Mouse (Mus musculus) hindbrain, postnatal 0 days (tissue): Measurements from ENCODE around the gene Gna11. TPM values are rescaled to one million over a fixed set of nuclear protein-coding genes. Genes with fewer than 3 reads are reported as not detected.

Experiments
- ATAC-seq: fragments of 200-750 bp; cut with Nextera tagmentation; 2 replicates; pipeline ENCODE4 v1.8.0; 2017; ENCODE audit warnings: mild to moderate bottlenecking, moderate TSS enrichment, moderate library complexity
- DNase-seq: peaks from one replicate; pipeline ENCODE4 v3.0.0-alpha.2; 2015; ENCODE audit warnings: low spot score
- H3K27ac ChIP-seq: fragments of 300-500 bp; sonication (generic); 2 replicates; pipeline ENCODE4 v1.5.1; 2014; ENCODE audit warnings: mild to moderate bottlenecking
- H3K27me3 ChIP-seq: fragments of 300-500 bp; sonication (generic); 2 replicates; pipeline ENCODE4 v1.6.1; 2014; ENCODE audit warnings: low read length, mixed read lengths; ENCODE audit not compliant: insufficient read depth
- H3K36me3 ChIP-seq: fragments of 300-500 bp; sonication (generic); 2 replicates; pipeline ENCODE4 v1.6.1; 2014; ENCODE audit warnings: low read length, mixed read lengths; ENCODE audit not compliant: insufficient read depth
- H3K4me1 ChIP-seq: fragments of 300-500 bp; sonication (generic); 2 replicates; pipeline ENCODE4 v1.6.1; 2014; ENCODE audit warnings: antibody characterized with exemption, low read length, mixed read lengths; ENCODE audit not compliant: insufficient read depth
- H3K4me2 ChIP-seq: fragments of 300-500 bp; sonication (generic); 2 replicates; pipeline ENCODE4 v1.6.1; 2014; ENCODE audit warnings: low read depth, mild to moderate bottlenecking, low read length, moderate library complexity, mixed read lengths
- H3K4me3 ChIP-seq: fragments of 300-500 bp; sonication (generic); 2 replicates; pipeline ENCODE4 v1.5.1; 2014; ENCODE audit warnings: low read length
- H3K9ac ChIP-seq: fragments of 300-500 bp; sonication (generic); replicated peaks from 2 replicates; pipeline ENCODE4 v1.6.1; 2014; ENCODE audit warnings: mild to moderate bottlenecking, low read length, moderate library complexity, mixed read lengths
- H3K9me3 ChIP-seq: fragments of 300-500 bp; sonication (generic); 2 replicates; pipeline ENCODE4 v1.6.1; 2016; ENCODE audit warnings: low read length, mixed read lengths
- CTCF ChIP-seq: IDR thresholded peaks from 2 replicates; pipeline ENCODE4 v1.5.1; 2016; ENCODE audit warnings: antibody characterized with exemption, control low read depth, low read depth
- WGBS: fragments of 180-500 bp; shearing (Covaris S2); extraction: QIAGEN DNeasy Blood & Tissue Kit; methylation state at CpG from one replicate; pipeline ENCODE4 v1.1.7; 2014; 5-methylcytosine and 5-hydroxymethylcytosine counted together
- polyA plus RNA-seq: library from polyadenylated mRNA; unstranded; fragments of >200 nt; fragmentation: Nextera tagmentation; extraction: Ambion mirVana; gene quantifications from 2 replicates; pipeline ENCODE4 v1.2.1, GENCODE M21; 2015
- total RNA-seq: library from RNA; depleted of rRNA; stranded (reverse); fragments of >200 nt; gene quantifications from 2 replicates; pipeline ENCODE4 v1.2.3, GENCODE M21; 2014

Gna11 gene
- total and polyA plus RNA-seq, 2 experiments from 2014 or later, result 105 to 139 TPM

GRCm38 (mm10) chr10:81537429-81537828, 7.6 kb downstream of the Gna11 start:
- Histone ChIP-seq H3K4me3 (no peak overlapping the region), H3K27me3 (no peaks in the 10 kb centered on the region), H3K9me3 (no peaks in the 10 kb centered on the region), H3K27ac (no peak overlapping the region), H3K36me3 (no peaks in the 10 kb centered on the region), H3K4me1 (no peaks in the 10 kb centered on the region), H3K9ac (no peak overlapping the region), H3K4me2 (no peak overlapping the region)
- DNase-seq, result no peak
- TF ChIP-seq CTCF, result no peak
- ATAC-seq, result no peak
- WGBS, result 95% methylated on average over 2 of the region's 2 CpGs

GRCm38 (mm10) chr10:81536734-81537133, 8.3 kb downstream of the Gna11 start:
- DNase-seq, result no peak
- no peaks in the 10 kb centered on the region for H3K36me3 ChIP-seq
- H3K27me3 ChIP-seq, result no peaks in the 10 kb centered on the region
- no peaks in the 10 kb centered on the region for H3K9me3 ChIP-seq
- no peak for ATAC-seq
- no peak overlapping the region for H3K4me3 ChIP-seq
- 80% methylated on average over 6 of the region's 6 CpGs for WGBS
- H3K9ac ChIP-seq, result no peak overlapping the region
- H3K4me1 ChIP-seq, result no peaks in the 10 kb centered on the region
- TF ChIP-seq CTCF, result peak; percentile 62
- H3K4me2 ChIP-seq, result no peak overlapping the region
- no peak overlapping the region for H3K27ac ChIP-seq

- no peaks in the 10 kb centered on the region for H3K9me3 ChIP-seq
- no peaks in the 10 kb centered on the region for H3K4me1 ChIP-seq
- no peak overlapping the region for H3K4me3 ChIP-seq
- no peak overlapping the region for H3K4me2 ChIP-seq
- H3K27ac ChIP-seq, result no peak overlapping the region
- no peak for DNase-seq
- H3K27me3 ChIP-seq, result no peaks in the 10 kb centered on the region
- no peak for TF ChIP-seq CTCF
- ATAC-seq, result no peak
- 73% methylated on average over 16 of the region's 16 CpGs for WGBS
- peaks cover 16% of the 10 kb centered on the region; the same call in 1 of the 2 replicates for H3K36me3 ChIP-seq
- H3K9ac ChIP-seq, result no peak overlapping the region
Measured at GRCm38 (mm10) chr10:81534826-81535225, 10.2 kb downstream of the Gna11 start.

- Histone ChIP-seq H3K36me3 (peaks cover 31% of the 10 kb centered on the region; the same call in 1 of the 2 replicates), H3K4me2 (no peak overlapping the region), H3K9ac (no peak overlapping the region), H3K9me3 (no peaks in the 10 kb centered on the region), H3K4me1 (no peaks in the 10 kb centered on the region), H3K27me3 (no peaks in the 10 kb centered on the region), H3K27ac (no peak overlapping the region), H3K4me3 (no peak overlapping the region)
- ATAC-seq, result peak; percentile 43; the same call in 1 of the 2 replicates
- peak; percentile 66 for DNase-seq
- peak; percentile 91 for TF ChIP-seq CTCF
- WGBS, result 19% methylated on average over 14 of the region's 14 CpGs
Measured at GRCm38 (mm10) chr10:81526779-81527178, 18.2 kb downstream of the Gna11 start.

GRCm38 (mm10) chr10:81525017-81525694, 19.8 kb downstream of the Gna11 start:
- peaks cover 17% of the 10 kb centered on the region; the same call in 1 of the 2 replicates for H3K36me3 ChIP-seq
- no peaks in the 10 kb centered on the region for H3K4me1 ChIP-seq
- ATAC-seq (no peak), DNase-seq (no peak)
- no peak overlapping the region for H3K4me2 ChIP-seq
- H3K4me3 ChIP-seq, result no peak overlapping the region
- H3K9me3 ChIP-seq, result no peaks in the 10 kb centered on the region
- TF ChIP-seq CTCF, result no peak
- H3K9ac ChIP-seq, result no peak overlapping the region
- 73% methylated on average over 12 of the region's 13 CpGs for WGBS
- no peak overlapping the region for H3K27ac ChIP-seq
- no peaks in the 10 kb centered on the region for H3K27me3 ChIP-seq

DNA sequence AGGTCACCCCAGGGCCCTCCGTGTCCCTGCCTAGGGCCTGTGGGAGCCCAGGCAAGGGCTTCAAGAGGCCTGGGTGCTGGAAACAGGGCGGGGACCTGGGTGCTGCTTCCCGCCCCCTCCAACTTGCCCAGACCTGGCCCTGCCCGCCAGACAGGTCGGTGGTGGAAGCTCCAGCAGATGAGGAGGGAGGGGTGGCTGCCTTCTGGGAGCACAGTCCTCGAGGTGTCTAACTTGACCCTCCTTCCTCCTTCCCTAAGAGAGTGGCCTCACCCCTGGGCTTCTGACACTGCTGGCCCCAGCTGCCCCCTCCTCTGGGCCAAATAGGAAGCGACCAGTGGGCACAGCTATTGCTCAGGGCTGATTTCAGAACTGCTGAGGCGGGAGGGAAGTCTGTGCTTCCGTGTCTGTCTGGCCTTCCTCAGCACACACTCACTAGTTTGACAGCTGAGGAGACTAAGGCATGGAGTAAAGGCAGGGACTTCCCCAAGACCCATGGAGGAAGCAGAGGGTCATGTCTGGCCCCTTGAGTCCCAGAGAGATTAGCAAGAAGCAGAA, 20.9 kb downstream of the Gna11 start, which contains the start of gene Gna15:
Gene Gna15 (minus strand): TSS at position 175 of the 555 bp plus-strand sequence.
- H3K9me3 ChIP-seq, result no peaks in the 10 kb centered on the region
- peak; percentile 46; the same call in 1 of the 2 replicates for ATAC-seq
- DNase-seq, result no peak
- no peak within 1 kb of the TSS for H3K9ac ChIP-seq
- no peak within 1 kb of the TSS for H3K27ac ChIP-seq
- H3K36me3 ChIP-seq, result peaks cover 7% of the 10 kb centered on the region; the same call in 1 of the 2 replicates
- no peaks in the 10 kb centered on the region for H3K27me3 ChIP-seq
- no peak for TF ChIP-seq CTCF
- WGBS, result 32% methylated on average over 9 of the region's 9 CpGs
- H3K4me2 ChIP-seq, result 0 out of 2 replicates have a peak within 1 kb of the TSS, but pooled peaks have one; percentile 2
- no peak within 1 kb of the TSS for H3K4me3 ChIP-seq
- H3K4me1 ChIP-seq, result no peaks in the 10 kb centered on the region

DNA sequence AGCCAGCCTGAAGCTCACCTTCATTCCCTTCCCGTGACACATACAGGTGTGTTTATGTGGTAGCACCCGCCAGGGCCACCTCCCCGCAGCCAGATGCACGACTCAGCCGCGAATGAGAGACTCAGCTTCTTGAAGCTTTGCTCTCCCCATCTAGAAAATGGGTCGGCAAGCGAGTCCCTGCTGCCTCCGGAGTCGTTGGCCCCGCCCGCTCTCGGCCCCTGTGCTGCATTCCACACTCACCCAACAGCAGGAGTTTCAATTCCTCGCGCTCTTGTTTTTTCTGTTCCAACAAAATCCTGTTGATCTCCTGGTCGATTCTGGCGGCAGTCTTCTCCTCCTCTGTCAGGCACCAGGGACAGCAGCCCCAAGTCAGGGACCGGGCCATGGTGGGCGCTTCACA, 21.4 kb downstream of the Gna11 start:
- Histone ChIP-seq H3K4me2 (0 out of 2 replicates have a peak overlapping the region, but pooled peaks have one; percentile 2), H3K4me1 (no peaks in the 10 kb centered on the region), H3K4me3 (no peak overlapping the region), H3K27me3 (no peaks in the 10 kb centered on the region), H3K9ac (no peak overlapping the region), H3K27ac (no peak overlapping the region), H3K9me3 (no peaks in the 10 kb centered on the region), H3K36me3 (peaks cover 2% of the 10 kb centered on the region; the same call in 1 of the 2 replicates)
- 27% methylated on average over 19 of the region's 19 CpGs for WGBS
- ATAC-seq (no peak), DNase-seq (no peak)
- TF ChIP-seq CTCF, result no peak
